Mouse (Mus musculus): ENCODE results near the gene Lbhd2. TPM values are rescaled to one million over a fixed set of nuclear protein-coding genes. Genes with fewer than 3 reads are reported as not detected.

Lbhd2 gene
- total and polyA plus RNA-seq, 3 experiments, result not detected

DNA sequence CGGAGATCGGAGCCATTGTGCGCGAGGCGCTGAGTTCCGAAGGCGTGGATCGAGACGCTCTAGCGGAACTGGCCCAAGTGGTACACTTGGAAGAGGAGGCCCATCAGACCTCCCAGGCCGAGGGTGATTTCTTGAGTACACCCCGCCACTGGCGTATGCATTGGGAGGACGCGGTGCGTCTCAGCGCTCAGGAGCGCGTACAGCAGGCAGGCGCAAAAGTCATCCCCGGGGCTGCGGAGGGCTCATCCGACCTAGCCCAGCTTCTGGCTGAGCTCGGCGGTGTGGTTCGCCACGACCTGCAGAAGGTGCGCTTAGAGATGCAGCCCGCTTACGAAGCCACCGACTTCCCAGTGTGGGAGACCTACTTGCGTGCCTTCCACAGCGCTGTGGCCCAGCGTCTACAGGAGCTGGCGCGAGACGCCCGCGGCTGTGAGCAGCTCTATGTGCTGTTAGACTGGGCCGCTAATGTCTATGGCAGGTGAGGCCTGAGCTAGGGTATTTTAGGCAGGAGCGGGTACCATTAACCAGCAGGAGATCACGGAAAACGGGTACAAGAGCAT lies 17.0 kb downstream of the Lbhd2 start:
- H3K4me3 ChIP-seq (replicated peaks in 1 of 3; ENCODE audit: low read depth in 2 of 3, low read length in 2 of 3, poor library complexity in 1 of 3), result no peak overlapping the region
- dilution Hi-C loops (cut with MboI; ENCODE audit: extremely low pct_ligation_motif_present, extremely low pct_unique_long_range_greater_than_20kb, low sequenced_read_pairs), result no loop called here
- no peak overlapping the region for H3K27ac ChIP-seq (ENCODE audit: insufficient read depth, low read depth)
- H3K9me3 ChIP-seq (replicated peaks; ENCODE audit: low read length), result peaks cover 15% of the 10 kb centered on the region
- no peaks in the 10 kb centered on the region for H3K36me3 ChIP-seq (replicated peaks in 1 of 2; ENCODE audit: control insufficient read depth in 1 of 2, insufficient read depth in 1 of 2, low read length in 1 of 2)
- peaks cover 3 to 12% of the 10 kb centered on the region in 2 experiments; a peak in 3 of 4 replicates for H3K4me1 ChIP-seq (ENCODE audit: control insufficient read depth in 1 of 2, insufficient read depth in 2 of 2)
- no peak overlapping the region for H3K4me2 ChIP-seq (ENCODE audit: insufficient read depth, low read depth, poor library complexity, severe bottlenecking)
- TF ChIP-seq ETS1 (conservative IDR thresholded peaks at IDR 0.05; ENCODE audit: low read depth, low read length) (no peak), ZKSCAN1 (IDR thresholded peaks at IDR 0.05; ENCODE audit: borderline replicate concordance, low read depth, low read length) (no peak), RCOR1 (conservative IDR thresholded peaks at IDR 0.05; ENCODE audit: low read depth, low read length) (no peak), GABPA (IDR thresholded peaks at IDR 0.05; ENCODE audit: insufficient replicate concordance, low read depth, low read length) (no peak), CTCF (conservative IDR thresholded peaks at IDR 0.05 in 1 of 2, IDR thresholded peaks at IDR 0.05 in 1 of 2; ENCODE audit: low read depth in 2 of 2, low read length in 2 of 2) (no peak), TCF12 (IDR thresholded peaks at IDR 0.05; ENCODE audit: low read depth, low read length) (no peak), IRF4 (IDR thresholded peaks at IDR 0.05; ENCODE audit: low read depth, low read length) (no peak), POLR2AphosphoS2 (IDR thresholded peaks at IDR 0.05; ENCODE audit: low read depth, low read length) (no peak), MYC (IDR thresholded peaks at IDR 0.05; ENCODE audit: low read depth, low read length) (no peak), ELF1 (IDR thresholded peaks at IDR 0.05; ENCODE audit: low read depth, low read length) (no peak), TBP (conservative IDR thresholded peaks at IDR 0.05; ENCODE audit: low read depth, low read length) (no peak), MAFK (IDR thresholded peaks at IDR 0.05; ENCODE audit: insufficient replicate concordance, low read length) (no peak), NELFE (IDR thresholded peaks at IDR 0.05; ENCODE audit: low read depth, low read length) (no peak), ZC3H11A (IDR thresholded peaks at IDR 0.05; ENCODE audit: low read depth, low read length) (no peak)
- DNase-seq (ENCODE audit: extremely low read depth), result no peak
- in situ Hi-C loops (cut with MboI; ENCODE audit: low pct_ligation_motif_present, low pct_unique_long_range_greater_than_20kb, low sequenced_read_pairs), result no loop called here
- no peaks in the 10 kb centered on the region for H3K79me2 ChIP-seq (replicated peaks; ENCODE audit: control insufficient read depth, extremely low read depth, insufficient read depth, poor library complexity, severe bottlenecking)
- peaks cover 70% of the 10 kb centered on the region for H3K27me3 ChIP-seq (replicated peaks)
- no peak overlapping the region for H3K9ac ChIP-seq (ENCODE audit: insufficient read depth, low read depth)

GRCm38 (mm10) chr12:111424547-111424946 lies 17.9 kb downstream of the Lbhd2 start:
- Histone ChIP-seq H3K9me3 (replicated peaks; ENCODE audit: low read length) (peaks cover 16% of the 10 kb centered on the region), H3K79me2 (replicated peaks; ENCODE audit: control insufficient read depth, extremely low read depth, insufficient read depth, poor library complexity, severe bottlenecking) (no peaks in the 10 kb centered on the region), H3K4me2 (ENCODE audit: insufficient read depth, low read depth, poor library complexity, severe bottlenecking) (no peak overlapping the region), H3K27me3 (replicated peaks) (peaks cover 67% of the 10 kb centered on the region), H3K9ac (ENCODE audit: insufficient read depth, low read depth) (no peak overlapping the region), H3K36me3 (replicated peaks in 1 of 2; ENCODE audit: control insufficient read depth in 1 of 2, insufficient read depth in 1 of 2, low read length in 1 of 2) (no peaks in the 10 kb centered on the region), H3K27ac (ENCODE audit: insufficient read depth, low read depth) (no peak overlapping the region), H3K4me1 (ENCODE audit: control insufficient read depth in 1 of 2, insufficient read depth in 2 of 2) (peaks cover 3 to 21% of the 10 kb centered on the region in 2 experiments), H3K4me3 (replicated peaks in 1 of 3; ENCODE audit: low read depth in 2 of 3, low read length in 2 of 3, poor library complexity in 1 of 3) (no peak overlapping the region)
- TF ChIP-seq RAD21 (IDR thresholded peaks at IDR 0.05; ENCODE audit: low read depth, low read length) (no peak), USF2 (conservative IDR thresholded peaks at IDR 0.05; ENCODE audit: low read depth, low read length) (no peak), KAT2A (IDR thresholded peaks at IDR 0.05; ENCODE audit: insufficient replicate concordance, low read length) (no peak), CHD2 (IDR thresholded peaks at IDR 0.05; ENCODE audit: low read length) (no peak), MXI1 (IDR thresholded peaks at IDR 0.05; ENCODE audit: low read depth, low read length) (no peak), POLR2AphosphoS2 (IDR thresholded peaks at IDR 0.05; ENCODE audit: low read depth, low read length) (no peak)
- dilution Hi-C loops (cut with MboI; ENCODE audit: extremely low pct_ligation_motif_present, extremely low pct_unique_long_range_greater_than_20kb, low sequenced_read_pairs), result no loop called here
- in situ Hi-C loops (cut with MboI; ENCODE audit: low pct_ligation_motif_present, low pct_unique_long_range_greater_than_20kb, low sequenced_read_pairs), result no loop called here
- no peak for DNase-seq (ENCODE audit: extremely low read depth)
